Comparison of ENCODE assay signal across 29 mouse cellular contexts in the genomic region with DNA sequence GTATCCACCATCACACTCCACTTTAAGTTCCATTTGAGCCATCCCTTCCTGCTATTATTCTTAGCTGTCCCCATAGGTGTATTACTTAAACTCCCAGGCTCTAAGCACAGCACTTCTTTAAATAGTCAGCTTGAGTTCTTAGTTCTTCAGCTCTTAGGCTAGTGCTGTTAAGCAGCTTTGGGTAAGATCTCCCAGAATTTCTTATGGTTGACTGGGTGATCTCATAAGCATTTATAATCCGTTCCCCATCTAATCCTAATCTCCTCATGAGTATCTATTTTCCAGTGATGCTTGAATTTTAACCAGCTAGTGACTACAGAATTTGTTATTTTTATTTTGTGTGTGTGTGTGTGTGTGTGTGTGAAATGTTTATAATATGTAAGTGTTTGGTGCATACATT. TPM values are rescaled to one million over a fixed set of nuclear protein-coding genes. Genes with fewer than 3 reads are reported as not detected.
DNase-seq lines count a peak whose midpoint lies in the region; ATAC-seq lines count a peak whose summit lies in the region.
"Had no signal": no experiment of that assay in that cellular context is flagged by ENCODE, and none has a peak within 500 bp of the region (broad histone marks: within the 10 kb centered on the region; RNA-seq: fewer than 3 reads in every experiment).

No protein-coding gene starts in this region.

- H3K9me3 ChIP-seq in hindbrain, embryonic 13.5 days: no peaks in the 10 kb centered on the region
- no peaks in the 10 kb centered on the region for H3K9me3 ChIP-seq in hindbrain, embryonic 11.5 days (ENCODE audit: control insufficient read depth, low read length)
- H3K9me3 ChIP-seq: embryonic facial prominence, embryonic 13.5 days; embryonic facial prominence, embryonic 15.5 days; forebrain, embryonic 10.5 days; forebrain, embryonic 12.5 days; G1E had no signal

- peaks cover 21% of the 10 kb centered on the region for H3K36me3 ChIP-seq in hindbrain, embryonic 13.5 days
- H3K36me3 ChIP-seq in hindbrain, embryonic 11.5 days (ENCODE audit: control insufficient read depth, insufficient read depth, low read length): no peaks in the 10 kb centered on the region

- H3K4me2 ChIP-seq in hindbrain, embryonic 13.5 days: no peak overlapping the region
- H3K4me2 ChIP-seq in hindbrain, embryonic 11.5 days (replicated peaks; ENCODE audit: low read depth, low read length): no peak overlapping the region
- H3K4me2 ChIP-seq: embryonic facial prominence, embryonic 13.5 days; embryonic facial prominence, embryonic 15.5 days; forebrain, embryonic 12.5 days had no signal

- WGBS in hindbrain, embryonic 13.5 days: 88% methylated on average over 1 of the region's 1 CpGs
- 88% methylated on average over 1 of the region's 1 CpGs for WGBS in hindbrain, embryonic 11.5 days

- H3K27me3 ChIP-seq in hindbrain, embryonic 13.5 days: no peaks in the 10 kb centered on the region
- H3K27me3 ChIP-seq in hindbrain, embryonic 11.5 days (ENCODE audit: control insufficient read depth, insufficient read depth, low read length): no peaks in the 10 kb centered on the region
- H3K27me3 ChIP-seq: CH12.LX; embryonic facial prominence, embryonic 13.5 days; embryonic facial prominence, embryonic 15.5 days; forebrain, embryonic 12.5 days; Patski had no signal

- H3K4me3 ChIP-seq in hindbrain, embryonic 13.5 days: no peak overlapping the region
- H3K4me3 ChIP-seq in hindbrain, embryonic 11.5 days (ENCODE audit: low read depth, low read length): no peak overlapping the region
- H3K4me3 ChIP-seq: embryonic facial prominence, embryonic 13.5 days; embryonic facial prominence, embryonic 15.5 days; erythroblast, embryonic 14.5 days; forebrain, embryonic 10.5 days; forebrain, embryonic 12.5 days had no signal

- H3K4me1 ChIP-seq in hindbrain, embryonic 13.5 days (replicated peaks): peaks cover 29% of the 10 kb centered on the region
- H3K4me1 ChIP-seq in hindbrain, embryonic 11.5 days (replicated peaks; ENCODE audit: control insufficient read depth, insufficient read depth, low read length): no peaks in the 10 kb centered on the region; the same call in 1 of the 2 replicates

- no peak for ATAC-seq in hindbrain, embryonic 13.5 days (ENCODE audit: low FRiP score)
- ATAC-seq in hindbrain, embryonic 11.5 days (ENCODE audit: low FRiP score): no peak
- ATAC-seq: activated CD4-positive, CD25-positive, alpha-beta regulatory T cell, adult 4 months; CD4-positive, CD25-positive, alpha-beta regulatory T cell, adult 4 months; forebrain, embryonic 14.5 days; forebrain, embryonic 16.5 days; Patski had no signal

- H3K9ac ChIP-seq in hindbrain, embryonic 13.5 days: 0 out of 2 replicates have a peak overlapping the region, but pooled peaks have one; percentile 43
- H3K9ac ChIP-seq in hindbrain, embryonic 11.5 days (ENCODE audit: low read depth, low read length): no peak overlapping the region
- H3K9ac ChIP-seq: embryonic facial prominence, embryonic 13.5 days; embryonic facial prominence, embryonic 15.5 days; forebrain, embryonic 12.5 days had no signal

- DNase-seq in hindbrain, embryonic 11.5 days (ENCODE audit: low spot score): no peak
- DNase-seq in retina, adult 2 months (ENCODE audit: low read depth, low spot score): peak; percentile 65
- DNase-seq in retina, postnatal 1 day: peak; percentile 78
- no peak for DNase-seq in adipocyte (ENCODE audit: low spot score)
- no peak for DNase-seq in right cerebral cortex, adult 2 months (ENCODE audit: low spot score in 2 of 2)
- DNase-seq: adrenal gland, adult 2 months; adrenal gland, postnatal 10 days; adrenal gland, postnatal 25 days; B cell, adult 2 months; cerebellum, adult 11 months; cerebellum, adult 18-20 months; cerebellum, adult 8-10 months; cerebellum, adult 9-11 months; cerebellum, postnatal 14 days; cerebellum, postnatal 36 days; embryo, embryonic 11 days had no signal

- no peak overlapping the region for H3K27ac ChIP-seq in hindbrain, embryonic 13.5 days
- no peak overlapping the region for H3K27ac ChIP-seq in hindbrain, embryonic 11.5 days (ENCODE audit: low read depth, low read length)
- H3K27ac ChIP-seq: embryonic facial prominence, embryonic 13.5 days; embryonic facial prominence, embryonic 15.5 days; forebrain, embryonic 10.5 days; forebrain, embryonic 12.5 days had no signal

RNA-seq across cellular contexts. Expression of gene Harbi1, which starts 4.3 kb away (rescaled TPM):
- 20.8 and 24.3 TPM in 2 replicates for polyA plus RNA-seq in hindbrain, embryonic 13.5 days (2015; fragmentation: Nextera tagmentation; extraction: Ambion mirVana)
- polyA plus RNA-seq in hindbrain, embryonic 11.5 days (2014; fragmentation: Nextera tagmentation; extraction: Ambion mirVana): 17.8 and 20.6 TPM in 2 replicates

RNA-seq across cellular contexts. Expression of gene Atg13, which starts 4.5 kb away (rescaled TPM):
- polyA plus RNA-seq in hindbrain, embryonic 13.5 days (2015; fragmentation: Nextera tagmentation; extraction: Ambion mirVana): 35.0 and 35.2 TPM in 2 replicates
- polyA plus RNA-seq in hindbrain, embryonic 11.5 days (2014; fragmentation: Nextera tagmentation; extraction: Ambion mirVana): 31.9 and 35.3 TPM in 2 replicates

RNA-seq across cellular contexts. Expression of gene Ambra1, which starts 15.0 kb away (rescaled TPM):
- polyA plus RNA-seq in hindbrain, embryonic 13.5 days (2015; fragmentation: Nextera tagmentation; extraction: Ambion mirVana): 21.8 and 24.4 TPM in 2 replicates
- polyA plus RNA-seq in hindbrain, embryonic 11.5 days (2014; fragmentation: Nextera tagmentation; extraction: Ambion mirVana): 19.0 and 19.2 TPM in 2 replicates

Comparison
In these comparisons a context has a peak if more than half of its experiments do, and no peak if none do; other contexts are left out.
1. DNase-seq: peak in retina, adult 2 months (single experiment) and retina, postnatal 1 day (single experiment); none in hindbrain, embryonic 11.5 days (single experiment), adipocyte (single experiment) and right cerebral cortex, adult 2 months (0 of 2).